Mouse (Mus musculus) embryonic facial prominence, embryonic 14.5 days (tissue): ENCODE measurements around the gene Sugp2. TPM values are rescaled to one million over a fixed set of nuclear protein-coding genes. Genes with fewer than 3 reads are reported as not detected.
A peak's percentile ranks its signal among the peaks of the same experiment; 100 is the strongest.

Experiments used
- ATAC-seq: fragments of 200-750 bp; cut with Nextera tagmentation; 2 replicates; pipeline ENCODE4 v1.8.0; 2017; ENCODE audit warnings: low read depth, moderate number of reproducible peaks, moderate TSS enrichment
- DNase-seq: peaks from one replicate; pipeline ENCODE4 v3.0.0-alpha.2; 2015; ENCODE audit warnings: low spot score
- H3K27ac ChIP-seq: fragments of 300-500 bp; sonication (generic); replicated peaks from 2 replicates; pipeline ENCODE4 v1.5.1; 2014; ENCODE audit warnings: low read depth, mild to moderate bottlenecking, low read length, moderate library complexity
- H3K27me3 ChIP-seq: fragments of 300-500 bp; sonication (generic); replicated peaks from 2 replicates; pipeline ENCODE4 v1.6.1; 2014; ENCODE audit warnings: low read length; ENCODE audit not compliant: control insufficient read depth, insufficient read depth
- H3K36me3 ChIP-seq: fragments of 300-500 bp; sonication (generic); 2 replicates; pipeline ENCODE4 v1.6.1; 2014; ENCODE audit warnings: low read length, mixed read lengths; ENCODE audit not compliant: control insufficient read depth, insufficient read depth
- H3K4me1 ChIP-seq: fragments of 300-500 bp; sonication (generic); 2 replicates; pipeline ENCODE4 v1.6.1; 2014; ENCODE audit warnings: antibody characterized with exemption, low read length; ENCODE audit not compliant: control insufficient read depth, insufficient read depth
- H3K4me2 ChIP-seq: fragments of 300-500 bp; sonication (generic); 2 replicates; pipeline ENCODE4 v1.6.1; 2014; ENCODE audit warnings: low read depth, mild to moderate bottlenecking, low read length, moderate library complexity, mixed read lengths
- H3K4me3 ChIP-seq: fragments of 300-500 bp; sonication (generic); 2 replicates; pipeline ENCODE4 v1.5.1; 2014; ENCODE audit warnings: low read depth, mild to moderate bottlenecking, low read length
- H3K9ac ChIP-seq: fragments of 300-500 bp; sonication (generic); 2 replicates; pipeline ENCODE4 v1.6.1; 2014; ENCODE audit warnings: low read depth, mild to moderate bottlenecking, low read length, moderate library complexity, mixed read lengths
- H3K9me3 ChIP-seq: fragments of 300-500 bp; sonication (generic); 2 replicates; pipeline ENCODE4 v1.6.1; 2016; ENCODE audit warnings: low read length; ENCODE audit not compliant: control insufficient read depth
- WGBS: fragments of 180-500 bp; shearing (Covaris S2); extraction: QIAGEN DNeasy Blood & Tissue Kit; methylation state at CpG from one replicate; pipeline ENCODE4 v1.1.7; 2014; 5-methylcytosine and 5-hydroxymethylcytosine counted together
- polyA plus RNA-seq: library from polyadenylated mRNA; unstranded; fragments of >200 nt; fragmentation: Nextera tagmentation; extraction: Ambion mirVana; gene quantifications from 2 replicates; pipeline ENCODE4 v1.2.1, GENCODE M21; 2014

The Sugp2 gene
- polyA plus RNA-seq, 1 experiment from 2014 or later, result 27.1 TPM

DNA sequence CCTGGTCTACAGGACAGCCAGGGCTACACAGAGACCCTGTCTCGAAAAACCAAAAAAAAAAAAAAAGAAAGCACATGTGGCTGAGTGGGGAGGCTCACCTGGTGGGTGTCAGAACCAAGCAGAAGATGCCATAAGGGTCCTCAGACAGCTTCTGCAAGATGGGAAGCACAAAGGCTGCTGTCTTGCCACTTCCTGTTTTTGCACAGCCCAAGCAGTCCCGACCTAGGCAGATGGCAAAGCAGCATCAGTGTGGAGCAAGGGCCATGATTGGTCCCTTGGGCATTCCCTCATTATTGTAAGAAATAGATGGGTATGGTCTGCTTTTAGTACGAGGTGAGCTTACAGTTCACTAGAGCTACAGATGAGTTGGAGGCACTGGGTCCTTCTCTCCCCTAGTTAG, 66.9 kb downstream of the Sugp2 start:
- DNase-seq (no peak), ATAC-seq (no peak)
- peaks cover 60% of the 10 kb centered on the region for H3K36me3 ChIP-seq
- 70% methylated on average over 3 of the region's 3 CpGs for WGBS
- peaks cover 15% of the 10 kb centered on the region for H3K4me1 ChIP-seq
- H3K4me3 ChIP-seq, result no peak overlapping the region
- no peak overlapping the region for H3K9ac ChIP-seq
- no peak overlapping the region for H3K4me2 ChIP-seq
- H3K27me3 ChIP-seq, result no peaks in the 10 kb centered on the region
- H3K27ac ChIP-seq, result no peak overlapping the region
- H3K9me3 ChIP-seq, result no peaks in the 10 kb centered on the region

DNA sequence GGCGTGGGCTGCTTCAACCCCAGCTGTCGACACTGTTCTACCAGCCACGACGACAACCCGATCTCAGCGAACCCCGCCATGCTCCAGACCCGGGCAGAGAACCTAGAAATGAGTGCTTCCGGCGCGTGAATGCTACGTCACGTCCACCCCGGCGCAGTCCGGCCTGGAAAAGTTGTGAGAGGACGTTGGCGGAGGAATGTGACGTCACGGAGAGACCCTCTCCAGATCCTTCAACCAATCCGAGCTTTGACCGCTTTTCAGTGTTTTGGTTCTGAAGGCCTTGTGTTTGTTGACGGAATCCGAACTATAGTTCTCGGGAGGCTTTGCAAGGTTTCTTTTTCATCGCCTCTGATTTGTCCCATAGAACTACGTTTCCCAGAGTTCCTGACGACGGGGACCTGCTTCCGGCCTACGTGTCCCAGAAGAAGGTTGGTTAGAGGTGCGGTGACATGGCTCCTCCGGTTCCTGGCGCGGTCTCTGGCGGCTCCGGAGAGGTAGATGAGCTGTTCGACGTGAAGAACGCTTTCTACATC, 68.4 kb downstream of the Sugp2 start, which contains the start of the genes Ddx49 and Cope:
Gene Ddx49 (minus strand): TSS at position 132 of the 533 bp plus-strand sequence.
Gene Cope (plus strand): TSS at position 161 of the 533 bp plus-strand sequence.
- Histone ChIP-seq H3K4me1 (peaks cover 15% of the 10 kb centered on the region), H3K9ac (peak within 1 kb of the TSS; percentile 82), H3K36me3 (peaks cover 60% of the 10 kb centered on the region), H3K27me3 (no peaks in the 10 kb centered on the region), H3K4me3 (peak within 1 kb of the TSS; percentile 76), H3K9me3 (no peaks in the 10 kb centered on the region), H3K4me2 (peak within 1 kb of the TSS; percentile 87), H3K27ac (peak within 1 kb of the TSS; percentile 83)
- WGBS, result under 1% methylated on average over 40 of the region's 40 CpGs
- ATAC-seq, result peak; percentile 95
- DNase-seq, result peak; percentile 97

DNA sequence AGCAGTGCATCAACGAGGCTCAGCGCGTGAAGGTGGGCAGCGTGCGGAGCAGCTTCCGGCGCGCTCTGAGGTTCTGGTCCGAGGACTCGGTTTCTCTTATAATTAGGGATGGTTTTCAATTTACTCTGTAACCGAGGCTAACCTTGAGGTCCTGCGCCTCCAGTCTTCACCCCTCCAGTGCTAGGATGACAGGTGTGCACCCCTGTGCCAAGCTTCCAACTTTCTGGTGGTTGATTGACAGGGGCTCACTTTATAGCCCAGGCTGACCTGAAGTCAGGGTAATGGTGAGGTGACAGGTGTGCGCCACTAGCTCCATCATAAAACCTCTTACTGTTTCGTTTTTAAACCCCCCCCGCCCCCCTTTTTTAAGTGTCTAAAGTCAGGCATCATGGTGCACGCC, 68.9 kb downstream of the Sugp2 start:
- WGBS, result 5% methylated on average over 16 of the region's 16 CpGs
- Histone ChIP-seq H3K27me3 (no peaks in the 10 kb centered on the region), H3K36me3 (peaks cover 60% of the 10 kb centered on the region), H3K4me2 (peak overlapping the region; percentile 87), H3K27ac (peak overlapping the region; percentile 83), H3K9ac (peak overlapping the region; percentile 82), H3K4me1 (peaks cover 15% of the 10 kb centered on the region), H3K9me3 (no peaks in the 10 kb centered on the region), H3K4me3 (peak overlapping the region; percentile 76)
- no peak; the same call in 1 of the 2 replicates for ATAC-seq
- no peak for DNase-seq

DNA sequence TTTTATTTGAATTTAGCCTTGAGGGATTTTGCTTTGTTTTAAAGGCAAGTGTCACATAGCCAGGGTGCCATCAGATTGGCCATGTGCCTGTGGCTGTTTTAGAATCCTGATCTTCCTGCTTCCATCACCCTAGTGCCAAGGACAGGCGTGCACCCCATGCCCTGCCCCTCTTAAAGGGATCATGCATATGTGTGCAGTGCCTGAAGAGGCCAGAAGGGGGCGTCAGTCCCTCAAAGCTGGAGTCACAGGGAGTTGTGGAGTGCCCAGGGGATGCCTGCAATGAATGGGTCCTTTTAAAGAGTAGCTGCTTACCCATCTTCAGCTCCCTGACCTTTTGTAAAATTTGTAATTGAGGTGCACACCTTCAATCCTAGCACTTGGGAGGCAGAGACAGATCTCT, 75.3 kb downstream of the Sugp2 start:
- H3K4me3 ChIP-seq, result no peak overlapping the region
- no peak for DNase-seq
- no peak overlapping the region for H3K27ac ChIP-seq
- H3K27me3 ChIP-seq, result no peaks in the 10 kb centered on the region
- no peak for ATAC-seq
- H3K4me1 ChIP-seq, result no peaks in the 10 kb centered on the region
- H3K36me3 ChIP-seq, result peaks cover 93% of the 10 kb centered on the region
- H3K4me2 ChIP-seq, result no peak overlapping the region
- WGBS, result 35% methylated on average over 2 of the region's 2 CpGs
- H3K9me3 ChIP-seq, result no peaks in the 10 kb centered on the region
- H3K9ac ChIP-seq, result no peak overlapping the region

DNA sequence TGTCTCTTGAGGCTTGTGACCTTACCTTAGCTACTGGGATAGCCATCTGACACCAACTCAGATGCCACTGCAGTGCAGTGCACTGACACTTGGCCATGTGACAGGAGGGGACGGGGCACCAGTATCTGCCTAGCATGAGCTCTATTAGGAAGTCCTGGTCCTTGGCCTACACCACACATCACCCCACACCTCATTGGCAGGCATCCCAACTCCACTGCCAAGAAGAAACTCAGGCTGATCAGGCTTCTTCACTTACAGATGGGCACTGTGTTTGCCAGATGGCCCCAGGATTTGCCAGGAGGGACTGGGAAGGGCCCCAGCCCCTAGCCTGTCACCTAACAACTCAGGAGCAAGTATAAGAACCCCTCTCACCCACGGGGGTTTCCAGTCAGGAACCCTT, 79.4 kb downstream of the Sugp2 start:
- 71% methylated on average over 2 of the region's 2 CpGs for WGBS
- Histone ChIP-seq H3K9ac (no peak overlapping the region), H3K27me3 (no peaks in the 10 kb centered on the region), H3K4me1 (peaks cover 20% of the 10 kb centered on the region), H3K27ac (no peak overlapping the region), H3K4me2 (no peak overlapping the region), H3K4me3 (no peak overlapping the region), H3K9me3 (no peaks in the 10 kb centered on the region), H3K36me3 (peaks cover 52% of the 10 kb centered on the region)
- no peak for ATAC-seq
- DNase-seq, result no peak

GRCm38 (mm10) chr8:70315624-70316510, 81.8 kb downstream of the Sugp2 start, which contains the start of gene Cers1:
Cers1 (plus strand) TSS chr8:70315775.
- Histone ChIP-seq H3K4me3 (peak within 1 kb of the TSS; percentile 65), H3K9ac (peak within 1 kb of the TSS; percentile 74), H3K27ac (peak within 1 kb of the TSS; percentile 75), H3K4me1 (peaks cover 20% of the 10 kb centered on the region), H3K9me3 (no peaks in the 10 kb centered on the region), H3K4me2 (peak within 1 kb of the TSS; percentile 80), H3K36me3 (peaks cover 29% of the 10 kb centered on the region), H3K27me3 (no peaks in the 10 kb centered on the region)
- ATAC-seq (peak; percentile 69), DNase-seq (peak; percentile 87)
- 2% methylated on average over 52 of the region's 66 CpGs for WGBS

DNA sequence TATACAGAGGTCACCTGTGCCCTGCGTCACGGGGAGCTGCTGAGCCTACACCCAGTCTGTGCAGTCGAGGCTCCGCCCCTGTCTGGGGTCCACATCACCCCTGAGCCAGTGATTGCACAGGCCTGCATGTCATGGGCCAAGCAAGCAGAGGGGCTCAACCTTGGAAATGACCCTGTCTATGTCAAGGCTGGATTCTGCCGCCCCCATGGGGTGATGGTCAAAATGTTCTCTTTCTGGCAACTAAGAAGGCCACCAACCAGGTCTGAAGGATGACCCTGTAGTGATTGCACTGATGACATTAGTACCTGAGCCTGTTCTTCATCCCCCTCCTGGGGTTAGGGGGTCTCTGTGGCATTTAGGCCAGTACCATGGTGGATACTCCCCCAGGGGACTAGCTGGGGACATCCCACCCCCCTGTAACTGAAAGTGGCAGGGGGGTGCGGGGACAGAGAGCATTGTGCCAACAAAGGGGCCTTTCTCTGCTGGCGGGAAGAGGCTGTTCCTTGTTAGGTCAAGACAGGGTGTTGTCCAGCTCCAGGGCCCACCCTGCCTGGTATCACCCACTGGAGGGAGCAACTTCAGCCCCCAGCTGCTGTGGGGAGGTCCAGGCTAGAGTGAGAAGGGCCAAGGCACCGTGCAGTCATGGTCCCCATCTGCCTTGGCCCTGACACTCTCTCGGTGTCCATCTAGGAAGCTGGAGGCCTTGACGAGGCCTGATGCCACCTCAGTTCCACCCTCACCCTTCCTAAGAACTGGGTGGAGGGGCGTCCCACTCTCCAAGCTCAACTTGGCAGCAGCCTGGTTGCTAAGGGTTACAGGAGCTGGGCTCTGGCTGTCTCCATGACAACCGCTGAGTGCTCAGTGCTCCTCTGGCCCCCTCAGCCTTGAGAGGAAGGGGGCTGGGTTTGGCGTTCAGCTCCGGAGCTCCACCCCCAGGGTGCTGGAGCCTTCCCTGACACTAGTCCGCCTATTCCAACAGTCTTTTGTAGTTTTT, 82.8 kb downstream of the Sugp2 start:
- Histone ChIP-seq H3K36me3 (peaks cover 26% of the 10 kb centered on the region), H3K9ac (peak overlapping the region; percentile 74), H3K4me3 (peak overlapping the region; percentile 65), H3K27ac (peak overlapping the region; percentile 75), H3K27me3 (no peaks in the 10 kb centered on the region), H3K9me3 (no peaks in the 10 kb centered on the region), H3K4me1 (peaks cover 20% of the 10 kb centered on the region), H3K4me2 (peak overlapping the region; percentile 80)
- ATAC-seq, result peak; percentile 87
- WGBS, result 8% methylated on average over 14 of the region's 15 CpGs
- DNase-seq, result peak; percentile 97

- DNase-seq (no peak), ATAC-seq (no peak)
- H3K36me3 ChIP-seq, result peaks cover 23% of the 10 kb centered on the region
- WGBS, result 77% methylated on average over 5 of the region's 5 CpGs
- H3K4me3 ChIP-seq, result no peak overlapping the region
- no peaks in the 10 kb centered on the region for H3K27me3 ChIP-seq
- H3K27ac ChIP-seq, result no peak overlapping the region; the same call in 1 of the 2 replicates
- H3K9ac ChIP-seq, result no peak overlapping the region
- H3K4me2 ChIP-seq, result no peak overlapping the region; the same call in 1 of the 2 replicates
- no peaks in the 10 kb centered on the region for H3K9me3 ChIP-seq
- H3K4me1 ChIP-seq, result peaks cover 20% of the 10 kb centered on the region
These were observed 83.8 kb downstream of the Sugp2 start for GRCm38 (mm10) chr8:70317872-70318271.
